Mouse (Mus musculus) skeletal muscle tissue, adult 2 months (tissue): ENCODE measurements around the gene Popdc2.
"Not testable (repeated sequence)": the region's sequence is repeated elsewhere in the genome, so short reads cannot be mapped to it uniquely, and the experiment has no call there.

Experiments used
- DNase-seq: peaks from one replicate; pipeline ENCODE4 v3.0.0-alpha.2; 2012; ENCODE audit warnings: low read depth, low spot score

The Popdc2 gene

DNA sequence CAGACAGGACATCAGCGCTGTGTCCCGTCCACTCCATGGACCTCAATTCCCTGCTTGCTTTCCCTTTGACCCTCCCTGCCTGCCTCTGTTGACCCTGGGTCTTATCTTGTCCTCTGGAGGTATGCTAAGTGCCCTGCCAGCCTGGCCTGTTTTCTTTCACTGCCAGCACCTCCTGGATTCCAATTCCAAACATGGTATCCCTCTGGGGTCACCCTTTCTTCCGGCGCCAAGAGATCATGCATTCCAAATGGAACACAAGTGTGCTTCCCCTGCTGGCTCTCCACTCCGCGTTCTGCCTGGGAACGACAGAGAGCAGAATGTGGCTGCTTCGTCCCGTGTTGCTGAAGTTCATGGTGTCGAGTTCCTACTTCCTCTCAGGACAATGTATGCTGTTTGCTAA lies at the start of gene Popdc2:
Popdc2 (plus strand) TSS at position 277 of the 400 bp plus-strand sequence.
- DNase-seq = peak; percentile 65

DNA sequence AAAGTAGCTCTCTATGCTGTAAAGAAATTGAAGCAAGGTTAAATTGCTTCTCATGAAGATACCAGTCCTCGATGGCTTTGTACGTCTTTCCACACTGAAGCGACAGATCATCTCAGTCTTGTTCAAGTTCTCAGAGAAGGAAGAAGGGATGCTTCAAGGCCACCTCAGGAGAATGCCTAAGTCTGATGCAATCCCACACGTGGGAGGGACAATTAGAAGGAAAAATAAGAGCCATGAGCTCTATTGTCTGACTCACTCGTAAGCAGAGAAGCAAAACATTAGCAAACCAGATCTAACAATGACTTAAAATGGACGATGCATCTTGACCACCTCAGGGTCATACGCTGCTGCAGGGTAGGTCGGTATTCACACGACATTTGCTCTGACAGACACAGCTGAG lies 43.5 kb upstream of the Popdc2 start:
- no peak for DNase-seq

DNA sequence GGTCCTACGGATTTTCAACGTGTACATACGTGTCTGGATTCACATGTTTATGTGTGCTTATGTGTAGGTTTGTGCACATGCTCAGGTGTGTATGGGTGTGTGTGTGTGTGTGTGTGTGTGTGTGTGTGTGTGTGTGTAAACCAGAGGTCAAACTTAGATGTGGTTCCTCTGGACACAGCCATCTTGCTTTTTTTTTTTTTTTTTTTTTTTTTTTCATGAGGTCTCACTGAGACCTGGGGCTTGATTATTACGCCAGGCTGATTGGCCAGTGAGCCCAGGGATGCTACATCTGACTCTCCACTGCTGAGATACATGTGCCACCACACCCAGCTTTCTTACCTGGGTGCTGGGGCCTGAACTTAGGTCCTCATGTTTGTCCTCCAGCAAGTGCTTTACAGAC lies 42.9 kb upstream of the Popdc2 start:
- DNase-seq = no peak

DNA sequence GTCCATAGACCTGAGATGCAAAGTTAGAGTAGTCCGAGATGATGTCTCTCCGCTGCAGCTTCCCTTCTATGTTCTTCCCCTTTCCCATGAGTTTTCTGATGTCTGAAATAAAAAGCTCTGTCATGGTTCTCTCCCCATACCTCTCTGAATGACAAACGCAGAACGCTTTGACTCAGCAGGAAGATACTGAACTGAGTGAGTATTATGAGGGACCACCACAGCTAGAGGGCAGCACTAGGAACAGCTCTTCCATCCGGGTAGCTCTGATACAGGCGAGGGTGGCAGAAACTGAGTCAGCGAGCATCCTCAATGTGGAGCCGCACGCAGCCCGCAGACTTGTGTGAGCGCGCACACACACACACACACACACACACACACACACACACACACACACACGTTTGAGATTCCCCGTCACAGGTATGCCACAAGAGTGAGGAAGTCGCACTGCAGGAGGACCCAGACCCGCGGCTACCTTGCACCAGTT lies 40.5 kb upstream of the Popdc2 start:
- no peak for DNase-seq

DNA sequence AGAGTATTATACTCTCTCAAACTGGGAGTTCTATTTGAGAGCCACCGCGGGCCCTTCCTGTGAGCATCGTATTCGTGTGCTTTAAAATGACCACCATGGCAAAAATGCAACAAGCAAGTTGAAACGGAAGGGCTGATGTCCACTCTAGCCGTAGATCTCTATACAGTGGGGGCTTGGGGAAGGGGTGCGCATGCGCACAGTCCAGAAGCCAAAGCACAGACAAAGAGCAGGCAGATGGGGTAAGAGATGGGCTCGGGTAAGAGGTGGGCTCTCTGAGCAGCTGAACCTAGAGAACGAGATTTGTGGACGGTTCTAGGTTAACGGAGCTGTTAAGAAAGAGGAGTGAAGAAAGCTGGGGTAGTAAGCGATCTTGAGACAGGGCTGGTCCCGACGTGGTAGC lies 37.7 kb upstream of the Popdc2 start:
- DNase-seq = no peak

GRCm38 (mm10) chr16:38326778-38327397 lies 35.1 kb upstream of the Popdc2 start:
- no peak for DNase-seq

DNA sequence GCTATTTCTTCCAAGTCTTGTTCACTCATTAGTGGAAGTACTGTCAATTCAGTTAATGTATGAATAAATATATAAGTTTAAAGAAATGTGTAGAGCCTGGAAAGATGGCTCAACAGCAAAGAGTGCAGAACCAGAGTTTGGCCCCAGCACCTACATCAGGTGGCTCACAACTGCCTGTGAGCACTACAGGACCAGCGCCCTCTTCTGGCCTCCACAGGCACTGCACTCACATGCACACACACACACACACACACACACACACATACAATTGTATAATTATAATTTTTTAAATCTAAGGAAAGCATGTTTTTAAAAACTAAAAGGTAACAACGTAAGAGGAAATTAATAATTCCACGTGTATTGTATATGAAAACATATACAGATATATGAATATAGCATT lies 32.7 kb upstream of the Popdc2 start:
- no peak for DNase-seq

- no peak for DNase-seq
Measured at GRCm38 (mm10) chr16:38334431-38334830, 27.6 kb upstream of the Popdc2 start.

GRCm38 (mm10) chr16:38338077-38338476 lies 23.9 kb upstream of the Popdc2 start:
- not testable (repeated sequence) for DNase-seq

GRCm38 (mm10) chr16:38341396-38342324 lies 20.3 kb upstream of the Popdc2 start, which contains the start of gene Maats1:
Gene Maats1, minus strand, starts transcription at chr16:38342143.
- peak; percentile 53 for DNase-seq

GRCm38 (mm10) chr16:38344941-38345725 lies 16.9 kb upstream of the Popdc2 start:
- peak; percentile 58 for DNase-seq

DNA sequence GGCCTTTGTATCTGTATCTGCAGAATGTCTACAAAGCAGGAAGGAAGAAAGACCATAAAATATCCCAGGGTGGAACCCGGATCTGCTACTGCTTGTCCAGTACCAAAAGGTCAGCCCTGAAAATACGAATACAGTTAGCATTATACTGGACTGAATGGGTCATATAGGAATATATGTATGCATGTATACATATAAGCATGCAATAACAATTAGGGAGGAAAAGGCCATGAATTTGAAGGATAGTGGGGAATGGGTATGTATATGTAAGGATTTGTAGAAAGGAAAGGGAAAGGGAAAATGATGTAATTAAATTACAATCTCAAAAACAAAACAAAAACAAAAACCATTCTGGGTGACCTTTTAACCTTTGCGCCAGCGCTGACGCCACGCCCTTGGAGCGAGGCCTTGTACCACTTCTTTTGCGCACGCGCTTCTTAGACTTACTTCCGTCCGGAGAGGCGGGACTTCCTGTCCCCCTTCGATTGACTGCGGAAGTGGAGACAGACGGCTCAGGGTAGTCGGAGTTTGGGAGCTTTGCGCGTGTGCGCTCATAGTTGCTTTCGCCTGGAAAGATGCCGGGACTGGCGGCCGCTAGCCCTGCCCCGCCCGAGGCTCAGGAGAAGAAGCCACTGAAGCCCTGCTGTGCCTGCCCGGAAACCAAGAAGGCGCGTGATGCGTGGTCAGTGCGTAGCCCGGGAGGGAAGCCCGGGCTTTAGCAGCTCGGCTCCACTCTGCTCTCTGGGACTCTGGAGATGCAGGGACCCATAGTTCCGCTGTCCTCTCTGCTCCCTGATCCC lies 15.3 kb upstream of the Popdc2 start, which contains the start of the genes Cox17 and Gm21987:
Cox17 (plus strand) TSS at position 463 of the 797 bp plus-strand sequence.
Gm21987 (plus strand) TSS at position 512 of the 797 bp plus-strand sequence.
- DNase-seq = peak; percentile 97

GRCm38 (mm10) chr16:38347588-38347987 lies 14.4 kb upstream of the Popdc2 start:
- DNase-seq = no peak

DNA sequence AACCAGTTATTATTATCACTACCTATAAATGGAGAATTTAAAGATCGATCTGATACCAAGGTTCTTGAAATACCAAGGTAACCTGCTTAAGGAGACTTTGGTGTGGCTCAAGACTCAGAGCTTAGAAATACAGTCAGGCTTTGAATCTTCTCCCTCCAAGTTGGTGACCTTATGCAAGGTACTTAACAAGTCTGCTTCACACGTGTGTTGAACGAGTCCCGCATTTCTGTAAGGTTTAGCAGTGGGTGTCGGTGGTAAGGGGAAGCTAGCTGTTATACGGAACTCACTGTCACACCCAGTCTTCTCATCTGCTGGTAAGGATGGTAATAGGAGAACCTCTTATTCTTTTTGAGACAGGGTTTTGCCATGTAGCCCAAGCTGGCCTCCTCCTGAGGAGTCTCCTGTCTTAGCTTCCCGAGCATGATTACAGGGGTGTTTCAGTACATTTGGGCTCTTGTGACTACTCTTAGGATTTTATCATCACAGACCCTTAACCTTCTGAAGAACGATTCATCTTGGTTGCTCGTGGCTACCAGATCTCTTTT lies 13.7 kb upstream of the Popdc2 start:
- DNase-seq = no peak

- DNase-seq = no peak
Measured at GRCm38 (mm10) chr16:38349881-38350280, 12.1 kb upstream of the Popdc2 start.

DNA sequence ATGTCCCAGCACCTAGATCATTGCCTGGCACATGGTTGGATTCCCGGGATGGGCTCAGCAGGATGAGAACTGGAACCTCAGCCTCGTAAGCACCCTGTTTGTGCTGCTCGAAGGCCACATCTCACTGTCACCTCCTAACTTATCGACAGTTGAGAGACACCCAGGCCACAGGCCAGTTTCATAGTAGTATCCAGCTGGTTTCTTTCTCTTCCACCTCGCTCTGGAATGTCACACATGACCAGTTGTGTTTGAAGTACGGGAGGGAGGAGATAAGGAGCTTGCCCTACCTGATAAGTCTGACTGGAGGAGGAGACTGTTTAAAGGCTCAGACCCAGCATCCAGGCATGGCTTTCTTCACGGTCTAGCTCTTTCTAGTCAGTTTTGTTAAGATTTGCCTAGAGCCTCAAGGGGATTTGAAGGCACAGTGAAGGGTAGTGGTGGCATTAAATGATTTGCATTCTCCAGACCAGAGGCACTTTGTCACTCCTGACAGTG lies 11.6 kb upstream of the Popdc2 start:
- DNase-seq = no peak

DNA sequence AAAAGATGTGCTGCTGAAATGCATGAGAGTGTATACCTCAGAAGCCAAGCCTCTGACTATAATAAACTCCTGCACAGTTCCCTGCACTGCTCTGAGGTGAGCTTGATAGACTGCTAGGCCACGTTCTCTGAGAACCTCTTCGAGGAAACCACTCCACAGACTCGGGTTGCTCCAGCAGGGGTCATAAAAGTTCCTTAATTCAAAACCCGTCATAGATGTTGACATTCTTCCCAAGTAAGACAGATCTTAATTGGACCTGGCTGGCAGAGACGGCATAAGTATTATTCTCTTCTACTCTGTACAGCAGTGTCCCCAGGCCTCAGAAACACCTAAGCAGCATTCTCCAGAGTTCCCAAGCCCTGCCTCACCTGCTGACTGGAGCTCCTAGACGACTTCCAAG lies 11.1 kb upstream of the Popdc2 start:
- no peak for DNase-seq

DNA sequence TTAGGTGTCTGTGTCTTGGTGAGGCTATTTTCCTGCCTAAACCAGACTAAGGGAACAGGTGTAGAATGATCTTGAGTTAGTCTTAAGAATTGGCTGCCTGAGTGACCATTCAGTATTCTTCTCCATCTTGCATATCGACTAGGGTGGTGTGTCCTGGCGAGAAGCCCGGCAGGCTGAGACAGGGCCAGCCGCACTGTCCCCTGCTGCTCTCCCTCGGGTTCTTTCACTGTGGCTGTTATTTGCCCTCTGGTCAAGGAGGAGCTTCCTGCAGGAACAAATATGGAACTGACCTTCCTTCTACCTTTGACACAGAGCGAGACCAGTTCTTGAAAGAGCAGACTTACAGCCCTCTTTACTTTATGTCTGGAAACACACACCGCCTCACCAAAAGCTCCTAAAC lies 10.0 kb upstream of the Popdc2 start:
- no peak for DNase-seq

DNA sequence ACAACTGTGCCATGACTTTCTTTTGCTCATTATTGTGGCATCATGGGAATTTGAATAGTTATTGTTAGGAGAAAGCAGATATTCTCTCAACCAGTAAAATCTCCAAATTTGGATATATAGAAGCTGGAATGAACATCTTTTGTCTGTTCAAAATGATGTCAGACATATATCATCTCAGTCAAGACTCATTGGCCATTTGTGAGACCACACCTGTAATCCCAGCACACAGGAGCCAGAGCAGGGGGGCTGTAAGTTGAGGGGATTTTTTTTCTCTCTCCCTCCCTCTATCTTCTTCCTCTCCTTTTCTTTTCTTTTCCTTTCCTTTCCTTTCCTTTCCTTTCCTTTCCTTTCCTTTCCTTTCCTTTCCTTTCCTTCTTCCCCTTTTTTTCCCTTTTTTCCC lies 9.2 kb upstream of the Popdc2 start:
- no peak for DNase-seq

DNA sequence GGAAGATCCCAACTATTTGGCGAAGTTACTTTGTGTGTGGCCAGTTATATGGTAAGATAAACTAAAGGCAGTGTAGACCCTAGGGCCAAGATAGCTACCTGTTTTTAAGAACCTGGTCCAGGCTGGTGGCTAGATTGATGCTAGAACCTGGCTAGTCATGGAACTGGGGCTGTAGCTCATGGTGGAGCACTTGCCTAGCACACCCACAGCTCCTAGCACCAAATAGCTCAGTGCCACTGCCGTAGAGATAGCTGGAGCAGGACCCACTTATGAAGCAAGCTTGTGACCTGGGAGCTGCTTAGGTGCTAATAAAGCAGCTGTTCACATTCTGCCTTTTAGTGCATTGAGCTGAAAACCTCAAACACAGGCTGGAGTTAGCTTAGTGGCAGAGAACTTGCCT lies 8.4 kb upstream of the Popdc2 start:
- no peak for DNase-seq
